Mouse (Mus musculus) heart, embryonic 14.5 days (tissue): ENCODE results near the gene Krtap6-2. TPM values are rescaled to one million over a fixed set of nuclear protein-coding genes. Genes with fewer than 3 reads are reported as not detected.

ENCODE experiments used
- ATAC-seq: fragments of 200-750 bp; cut with Nextera tagmentation; 2 replicates; pipeline ENCODE4 v1.8.0; 2017; ENCODE audit warnings: low read depth, moderate TSS enrichment; ENCODE audit not compliant: insufficient number of reproducible peaks, insufficient read depth, low FRiP score
- H3K27ac ChIP-seq, 2 experiments: fragments of 200-500 bp in 1 of 2; fragments of 300-500 bp in 1 of 2; sonication (generic) in 1 of 2; replicated peaks in 1 of 2; 2 replicates each; pipeline ENCODE4 v1.5.1; 2012 to 2014; ENCODE audit warnings: low read depth in 2 of 2, low read length in 2 of 2, control low read depth in 1 of 2, mild to moderate bottlenecking in 1 of 2, mixed read lengths in 1 of 2; ENCODE audit not compliant: control insufficient read depth in 1 of 2, insufficient read depth in 1 of 2
- H3K27me3 ChIP-seq: fragments of 300-500 bp; sonication (generic); 2 replicates; pipeline ENCODE4 v1.6.1; 2014; ENCODE audit warnings: mild to moderate bottlenecking, low read length, control low read depth; ENCODE audit not compliant: control insufficient read depth, insufficient read depth
- H3K36me3 ChIP-seq: fragments of 300-500 bp; sonication (generic); 2 replicates; pipeline ENCODE4 v1.6.1; 2014; ENCODE audit warnings: mild to moderate bottlenecking, control low read depth, low read length, mixed read lengths; ENCODE audit not compliant: control insufficient read depth, insufficient read depth
- H3K4me1 ChIP-seq, 2 experiments: fragments of 200-500 bp in 1 of 2; fragments of 300-500 bp in 1 of 2; sonication (generic) in 1 of 2; 2 replicates each; pipeline ENCODE4 v1.6.1; 2012 to 2014; ENCODE audit warnings: low read length in 2 of 2, control low read depth in 1 of 2, mixed read lengths in 1 of 2; ENCODE audit not compliant: control insufficient read depth in 2 of 2, insufficient read depth in 2 of 2
- H3K4me2 ChIP-seq: fragments of 300-500 bp; sonication (generic); 2 replicates; pipeline ENCODE4 v1.6.1; 2014; ENCODE audit warnings: mild to moderate bottlenecking, low read length
- H3K4me3 ChIP-seq, 2 experiments: fragments of 200-500 bp in 1 of 2; fragments of 300-500 bp in 1 of 2; sonication (generic) in 1 of 2; 2 replicates each; pipeline ENCODE4 v1.5.1; 2012 to 2014; ENCODE audit warnings: low read length in 2 of 2, mild to moderate bottlenecking in 2 of 2, control low read depth in 1 of 2, low read depth in 1 of 2, moderate library complexity in 1 of 2; ENCODE audit not compliant: control insufficient read depth in 1 of 2, insufficient read depth in 1 of 2
- H3K9ac ChIP-seq: fragments of 300-500 bp; sonication (generic); 2 replicates; pipeline ENCODE4 v1.6.1; 2014; ENCODE audit warnings: mild to moderate bottlenecking, low read length
- H3K9me3 ChIP-seq: fragments of 300-500 bp; sonication (generic); 2 replicates; pipeline ENCODE4 v1.6.1; 2016; ENCODE audit warnings: low read length, control low read depth; ENCODE audit not compliant: control insufficient read depth
- WGBS: fragments of 180-500 bp; shearing (Covaris S2); extraction: QIAGEN DNeasy Blood & Tissue Kit; methylation state at CpG from one replicate; pipeline ENCODE4 v1.1.7; 2014; 5-methylcytosine and 5-hydroxymethylcytosine counted together
- polyA plus RNA-seq: library from polyadenylated mRNA; unstranded; fragments of >200 nt; fragmentation: Nextera tagmentation; extraction: Ambion mirVana; gene quantifications from 2 replicates; pipeline ENCODE4 v1.2.1, GENCODE M21; 2014

Krtap6-2 gene
- polyA plus RNA-seq, 1 experiment from 2014 or later: not detected

DNA sequence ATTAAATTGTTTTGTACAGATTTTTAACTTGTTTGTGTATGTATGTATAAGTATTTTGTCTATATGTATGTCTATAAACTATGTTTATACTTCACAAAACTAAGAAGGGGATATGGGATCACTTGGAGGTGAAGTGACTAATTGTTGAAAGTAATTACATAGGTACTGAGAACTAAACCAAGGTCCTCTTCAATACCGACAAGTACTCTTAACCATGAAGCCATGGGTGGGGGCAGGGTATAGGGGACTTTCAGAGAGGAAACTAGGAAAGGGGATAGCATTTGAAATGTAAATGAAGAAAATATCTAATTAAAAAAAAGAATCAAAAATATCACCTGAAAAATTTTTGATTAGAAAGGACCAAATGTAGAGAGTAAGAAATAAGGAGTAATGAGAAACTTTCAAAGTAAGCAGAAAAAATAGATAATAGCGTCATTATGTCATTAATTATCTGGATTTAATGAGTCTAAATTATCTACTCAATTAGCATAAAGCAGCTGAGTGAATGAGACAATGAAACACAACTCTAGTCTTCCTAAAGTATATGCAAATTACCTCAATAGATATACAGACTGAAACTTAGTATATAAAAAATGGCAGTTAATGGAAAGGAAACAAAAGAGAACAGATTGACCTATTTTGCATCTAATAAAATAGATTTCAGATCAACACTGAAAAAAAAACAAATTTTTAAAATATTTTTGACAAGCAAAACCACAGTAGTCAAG is 47.0 kb downstream of the Krtap6-2 start:
- Histone ChIP-seq H3K27ac (no peak overlapping the region), H3K9me3 (no peaks in the 10 kb centered on the region), H3K27me3 (no peaks in the 10 kb centered on the region), H3K4me1 (no peaks in the 10 kb centered on the region), H3K4me2 (no peak overlapping the region), H3K4me3 (no peak overlapping the region), H3K9ac (no peak overlapping the region), H3K36me3 (no peaks in the 10 kb centered on the region)
- 70% methylated on average over 2 of the region's 2 CpGs for WGBS
- ATAC-seq: no peak

Other genes with a start within 250 kb of the Krtap6-2 start
- not detected in 2 replicates for gene 1110057P08Rik, start 245.4 kb downstream of the Krtap6-2 start, polyA plus RNA-seq
- gene Krtap20-2, start 214.2 kb downstream of the Krtap6-2 start, polyA plus RNA-seq: not detected in 2 replicates
- not detected in 2 replicates for gene Krtap21-1, start 16.2 kb downstream of the Krtap6-2 start, polyA plus RNA-seq
- not detected in 2 replicates for gene Krtap8-1, start 67.8 kb upstream of the Krtap6-2 start, polyA plus RNA-seq
- gene Krtap7-1, start 88.2 kb upstream of the Krtap6-2 start, polyA plus RNA-seq: not detected in 2 replicates
- gene Krtap11-1, start 151.1 kb upstream of the Krtap6-2 start, polyA plus RNA-seq: not detected in 2 replicates